Mouse (Mus musculus): ENCODE measurements around the gene Lefty2.
"Not testable (repeated sequence)": the region's sequence is repeated elsewhere in the genome, so short reads cannot be mapped to it uniquely, and the experiment has no call there.

Lefty2 gene

DNA sequence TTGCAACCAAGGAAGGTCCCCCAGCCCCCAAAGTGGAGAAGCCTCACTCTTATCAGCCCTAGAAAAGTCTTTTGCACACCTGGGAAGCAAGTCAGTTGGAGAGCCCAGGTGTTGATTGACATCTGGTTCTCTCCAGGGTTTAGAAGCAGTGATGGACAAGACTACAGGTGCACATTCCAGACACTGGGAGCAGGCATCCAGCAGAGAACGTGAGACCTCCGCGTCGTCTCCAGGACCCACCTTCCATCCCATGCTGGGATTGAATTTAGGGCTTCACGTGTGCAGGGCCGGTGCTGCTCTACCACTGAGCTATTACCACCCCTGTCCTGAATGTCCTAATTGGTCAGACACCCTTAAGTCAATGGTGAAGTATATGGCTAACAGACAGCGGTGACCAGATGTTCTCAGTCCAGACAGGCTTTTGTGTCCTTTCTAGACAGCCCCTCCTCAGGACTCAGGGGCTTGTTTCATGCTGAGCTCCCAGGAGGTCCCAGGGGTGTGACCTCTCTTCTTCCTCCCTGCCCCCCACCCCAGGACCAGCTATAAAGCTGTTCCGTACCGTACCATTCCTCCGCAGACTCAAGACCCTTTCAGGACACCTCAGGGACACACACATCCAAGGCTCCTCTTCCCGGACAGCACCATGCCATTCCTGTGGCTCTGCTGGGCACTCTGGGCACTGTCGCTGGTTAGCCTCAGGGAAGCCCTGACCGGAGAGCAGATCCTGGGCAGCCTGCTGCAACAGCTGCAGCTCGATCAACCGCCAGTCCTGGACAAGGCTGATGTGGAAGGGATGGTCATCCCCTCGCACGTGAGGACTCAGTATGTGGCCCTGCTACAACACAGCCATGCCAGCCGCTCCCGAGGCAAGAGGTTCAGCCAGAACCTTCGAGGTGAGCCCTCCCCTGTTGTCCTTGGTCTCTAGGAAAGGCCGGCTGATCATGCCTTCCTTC is 41.8 kb downstream of the Lefty2 start, which contains the start of gene Lefty1:
Gene Lefty1 (plus strand): TSS at position 556 of the 953 bp plus-strand sequence.
- DNase-seq (ENCODE audit: low spot score) = no peak

DNA sequence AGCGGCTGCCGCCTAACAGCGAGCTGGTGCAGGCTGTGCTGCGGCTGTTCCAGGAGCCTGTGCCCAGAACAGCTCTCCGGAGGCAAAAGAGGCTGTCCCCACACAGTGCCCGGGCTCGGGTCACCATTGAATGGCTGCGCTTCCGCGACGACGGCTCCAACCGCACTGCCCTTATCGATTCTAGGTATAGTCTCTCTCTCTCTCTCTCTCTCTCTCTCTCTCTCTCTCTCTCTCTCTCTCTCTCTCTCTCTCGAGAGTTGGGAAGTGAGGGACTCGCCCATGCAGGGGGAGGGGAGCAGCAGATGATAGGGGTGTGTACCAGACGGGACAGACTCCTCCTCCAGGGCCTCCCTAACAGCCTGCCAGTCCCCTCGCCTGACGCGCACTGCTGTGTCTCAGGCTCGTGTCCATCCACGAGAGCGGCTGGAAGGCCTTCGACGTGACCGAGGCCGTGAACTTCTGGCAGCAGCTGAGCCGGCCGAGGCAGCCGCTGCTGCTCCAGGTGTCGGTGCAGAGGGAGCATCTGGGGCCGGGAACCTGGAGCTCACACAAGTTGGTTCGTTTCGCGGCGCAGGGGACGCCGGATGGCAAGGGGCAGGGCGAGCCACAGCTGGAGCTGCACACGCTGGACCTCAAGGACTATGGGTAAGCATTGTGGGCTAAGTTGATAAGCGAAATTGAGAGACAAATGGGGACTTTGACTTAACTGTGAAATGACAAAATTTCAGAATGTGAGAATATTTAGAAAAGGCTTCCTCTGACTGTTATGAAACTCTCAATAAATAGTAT is 43.9 kb downstream of the Lefty2 start:
- not testable (repeated sequence) for DNase-seq (ENCODE audit: low spot score)

DNA sequence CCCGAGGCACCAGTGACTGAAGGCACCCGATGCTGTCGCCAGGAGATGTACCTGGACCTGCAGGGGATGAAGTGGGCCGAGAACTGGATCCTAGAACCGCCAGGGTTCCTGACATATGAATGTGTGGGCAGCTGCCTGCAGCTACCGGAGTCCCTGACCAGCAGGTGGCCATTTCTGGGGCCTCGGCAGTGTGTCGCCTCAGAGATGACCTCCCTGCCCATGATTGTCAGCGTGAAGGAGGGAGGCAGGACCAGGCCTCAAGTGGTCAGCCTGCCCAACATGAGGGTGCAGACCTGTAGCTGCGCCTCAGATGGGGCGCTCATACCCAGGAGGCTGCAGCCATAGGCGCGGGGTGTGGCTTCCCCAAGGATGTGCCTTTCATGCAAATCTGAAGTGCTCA is 44.7 kb downstream of the Lefty2 start:
- DNase-seq (ENCODE audit: low spot score) = not testable (repeated sequence)

DNA sequence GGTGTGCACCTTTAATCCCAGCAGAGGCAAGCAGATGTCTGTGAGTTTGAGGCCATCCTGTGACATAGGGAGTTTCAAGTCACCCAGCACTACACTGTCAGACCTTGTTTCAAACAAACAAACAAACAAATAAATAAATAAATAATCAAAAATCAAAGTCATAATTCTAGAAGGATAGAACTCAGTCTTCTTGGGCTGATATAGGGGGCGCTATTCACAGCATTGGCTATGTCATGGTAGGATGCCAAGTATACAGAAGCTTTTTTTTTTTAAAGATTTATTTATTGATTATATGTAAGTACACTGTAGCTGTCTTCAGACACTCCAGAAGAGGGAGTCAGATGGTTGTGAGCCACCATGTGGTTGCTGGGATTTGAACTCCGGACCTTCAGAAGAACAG is 45.9 kb downstream of the Lefty2 start:
- not testable (repeated sequence) for DNase-seq (ENCODE audit: low spot score)

DNA sequence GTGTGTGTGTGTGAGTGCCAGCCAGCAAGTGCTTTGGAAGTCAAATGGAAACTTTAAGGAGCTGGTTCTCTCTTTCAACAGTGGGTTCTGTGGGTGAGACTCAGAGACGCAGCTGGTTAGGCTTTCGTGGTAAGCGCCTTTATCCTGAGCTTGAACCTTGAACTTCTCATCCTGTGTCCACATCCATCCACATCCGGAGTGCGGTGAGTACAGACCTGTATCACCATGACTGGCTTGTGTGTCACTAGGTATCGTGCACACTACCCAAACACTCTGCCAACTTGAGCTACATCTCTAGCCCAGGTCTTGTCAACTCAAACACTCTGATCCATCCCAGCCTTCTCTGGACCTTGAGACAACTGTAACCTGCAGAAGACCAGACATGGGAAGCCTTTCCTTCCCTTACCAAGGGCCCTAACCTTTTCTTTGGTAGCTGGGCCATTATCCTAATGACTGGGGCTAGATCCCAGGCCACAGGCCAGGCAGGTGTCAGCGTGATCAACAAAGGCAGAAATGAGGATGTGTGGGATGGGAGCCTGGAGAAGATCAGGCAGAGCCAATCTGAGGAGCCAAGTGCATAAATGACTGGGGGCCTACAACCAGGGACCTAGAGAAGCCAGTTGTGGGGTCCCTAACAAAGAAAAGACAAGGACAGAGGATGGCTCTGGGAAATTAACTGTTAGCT is 48.0 kb downstream of the Lefty2 start:
- DNase-seq (ENCODE audit: low spot score) = no peak

DNA sequence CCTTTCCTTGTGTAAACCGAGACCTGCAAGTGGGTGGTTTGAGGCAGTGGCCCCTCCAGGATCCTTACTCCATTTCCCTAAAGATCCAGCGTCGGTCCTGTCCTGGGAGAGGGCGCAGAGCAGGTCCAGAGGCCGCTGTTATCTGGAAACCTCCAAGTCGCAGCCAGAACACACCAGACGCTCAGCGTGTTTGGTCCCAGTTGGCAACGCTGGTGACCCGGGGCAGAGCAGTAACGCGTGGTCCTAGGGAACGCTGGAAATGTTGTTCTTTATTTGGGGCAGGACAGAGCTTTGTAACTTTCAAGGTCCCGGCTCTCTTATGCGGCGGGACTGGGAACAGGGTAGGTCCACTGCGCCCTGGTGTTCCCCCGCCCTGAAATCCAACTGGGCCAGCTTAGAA is 48.8 kb downstream of the Lefty2 start:
- DNase-seq (ENCODE audit: low spot score) = no peak

DNA sequence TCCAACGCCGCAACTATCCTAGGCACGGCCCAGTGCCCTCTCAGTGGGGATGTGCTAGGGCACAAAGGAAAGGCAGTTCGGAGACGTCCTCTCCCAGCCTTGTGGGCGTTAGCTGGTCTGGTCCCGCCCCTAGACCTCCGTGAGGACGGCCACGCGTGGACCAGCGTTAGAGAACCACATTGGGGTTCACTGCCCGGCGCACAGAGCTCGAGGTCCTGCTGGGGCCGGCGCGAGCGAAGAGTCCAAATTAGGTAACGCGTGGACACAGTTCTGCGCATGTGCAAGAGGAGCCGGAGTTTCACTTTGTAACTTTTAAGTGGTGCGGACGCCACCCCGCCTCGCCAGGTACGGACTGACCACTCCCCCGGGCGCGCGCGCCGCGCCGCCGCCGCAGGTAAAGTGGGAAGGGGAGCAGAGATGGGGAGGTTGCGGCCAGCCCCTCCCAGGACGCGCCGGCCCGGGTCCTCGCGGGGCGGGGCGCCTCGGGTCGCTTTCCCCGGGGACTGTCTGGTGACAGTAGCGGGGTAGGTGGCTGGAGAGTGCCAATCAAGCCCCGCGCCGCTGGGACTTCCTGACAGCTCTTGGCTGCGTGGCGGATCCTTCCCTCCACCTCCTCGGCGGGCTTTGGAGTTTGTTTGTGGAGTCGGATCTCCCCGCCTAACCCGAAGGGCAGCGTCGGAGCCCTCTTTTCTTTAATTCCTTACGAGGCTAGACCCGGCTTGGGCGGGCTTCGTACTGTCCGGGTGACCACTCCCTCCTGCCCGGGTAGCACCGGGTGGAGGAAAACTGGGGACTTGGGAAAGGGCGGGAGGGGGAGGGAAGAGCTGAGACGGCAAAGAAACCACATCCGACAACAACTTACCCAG is 49.5 kb downstream of the Lefty2 start, which contains the start of gene Tmem63a:
Gene Tmem63a (plus strand): TSS at position 179 of the 866 bp plus-strand sequence.
- DNase-seq (ENCODE audit: low spot score) = peak; percentile 36

DNA sequence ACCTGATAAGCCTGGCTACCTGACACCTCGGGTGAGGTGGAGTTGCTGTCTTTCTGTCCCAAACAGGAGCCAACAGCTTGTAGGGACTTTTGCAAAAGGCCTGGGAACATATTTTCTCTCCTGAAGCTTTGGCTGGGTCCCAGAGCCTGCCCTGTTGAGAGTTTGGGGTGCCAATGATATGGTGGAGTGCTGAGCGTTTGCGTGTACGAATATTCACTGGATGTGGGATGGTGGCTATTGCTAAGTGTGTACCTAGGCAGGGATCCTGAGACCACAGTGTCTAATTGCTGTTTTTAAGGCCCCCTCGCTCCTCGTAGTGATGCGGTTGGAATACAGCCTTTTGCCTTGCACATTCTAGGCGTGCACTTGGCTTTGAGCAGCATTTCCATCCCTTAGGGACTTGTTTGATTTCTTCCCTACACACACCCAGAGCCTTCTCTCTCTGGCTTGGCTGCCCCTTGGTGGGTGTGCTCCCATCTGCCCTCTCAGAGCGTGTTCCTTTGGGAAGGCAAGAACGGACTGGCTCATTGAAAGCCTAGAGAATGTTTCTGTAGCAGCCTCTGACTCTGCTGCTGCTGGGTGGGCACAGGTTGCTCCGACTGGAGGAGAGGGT is 50.2 kb downstream of the Lefty2 start:
- no peak for DNase-seq (ENCODE audit: low spot score)

DNA sequence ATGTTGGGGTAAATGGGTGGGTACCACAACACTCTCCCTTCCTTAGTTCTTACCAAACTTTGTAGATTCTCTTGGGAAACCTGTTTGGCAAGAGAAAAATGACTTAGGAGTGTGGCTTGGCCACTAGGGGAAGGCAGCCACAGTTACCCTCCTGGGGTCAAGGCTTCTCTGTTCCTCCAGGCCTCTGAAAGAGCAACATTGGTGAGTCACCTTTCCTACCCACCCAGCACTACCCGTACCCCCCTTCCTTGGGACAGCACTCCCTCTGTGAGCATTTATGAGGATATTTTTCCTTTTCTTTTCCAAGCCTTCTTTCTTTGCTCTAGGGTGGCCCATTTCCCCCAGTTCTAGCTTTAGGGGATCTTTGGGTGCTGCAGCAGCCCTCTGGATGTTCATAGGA is 51.0 kb downstream of the Lefty2 start:
- DNase-seq (ENCODE audit: low spot score) = no peak

DNA sequence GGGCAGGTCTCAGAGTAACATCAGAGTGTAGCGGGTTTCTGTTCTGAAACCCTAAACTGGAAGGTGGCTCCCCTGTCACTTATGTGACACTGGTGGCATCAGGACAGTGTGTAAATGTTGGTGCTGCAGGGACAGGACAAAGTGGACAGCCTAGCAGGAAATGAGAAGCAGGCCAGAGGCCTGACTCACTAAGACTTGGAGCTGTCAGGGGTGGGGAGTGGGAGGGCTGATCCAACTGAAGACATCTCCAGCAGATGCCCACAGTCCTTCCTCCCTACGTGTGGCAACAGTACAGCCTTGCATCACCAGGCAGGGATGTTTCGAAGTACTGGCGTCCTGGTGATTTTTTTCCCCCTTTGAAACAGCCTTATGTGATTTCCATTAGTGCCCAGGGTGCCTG is 51.6 kb downstream of the Lefty2 start:
- no peak for DNase-seq (ENCODE audit: low spot score)

DNA sequence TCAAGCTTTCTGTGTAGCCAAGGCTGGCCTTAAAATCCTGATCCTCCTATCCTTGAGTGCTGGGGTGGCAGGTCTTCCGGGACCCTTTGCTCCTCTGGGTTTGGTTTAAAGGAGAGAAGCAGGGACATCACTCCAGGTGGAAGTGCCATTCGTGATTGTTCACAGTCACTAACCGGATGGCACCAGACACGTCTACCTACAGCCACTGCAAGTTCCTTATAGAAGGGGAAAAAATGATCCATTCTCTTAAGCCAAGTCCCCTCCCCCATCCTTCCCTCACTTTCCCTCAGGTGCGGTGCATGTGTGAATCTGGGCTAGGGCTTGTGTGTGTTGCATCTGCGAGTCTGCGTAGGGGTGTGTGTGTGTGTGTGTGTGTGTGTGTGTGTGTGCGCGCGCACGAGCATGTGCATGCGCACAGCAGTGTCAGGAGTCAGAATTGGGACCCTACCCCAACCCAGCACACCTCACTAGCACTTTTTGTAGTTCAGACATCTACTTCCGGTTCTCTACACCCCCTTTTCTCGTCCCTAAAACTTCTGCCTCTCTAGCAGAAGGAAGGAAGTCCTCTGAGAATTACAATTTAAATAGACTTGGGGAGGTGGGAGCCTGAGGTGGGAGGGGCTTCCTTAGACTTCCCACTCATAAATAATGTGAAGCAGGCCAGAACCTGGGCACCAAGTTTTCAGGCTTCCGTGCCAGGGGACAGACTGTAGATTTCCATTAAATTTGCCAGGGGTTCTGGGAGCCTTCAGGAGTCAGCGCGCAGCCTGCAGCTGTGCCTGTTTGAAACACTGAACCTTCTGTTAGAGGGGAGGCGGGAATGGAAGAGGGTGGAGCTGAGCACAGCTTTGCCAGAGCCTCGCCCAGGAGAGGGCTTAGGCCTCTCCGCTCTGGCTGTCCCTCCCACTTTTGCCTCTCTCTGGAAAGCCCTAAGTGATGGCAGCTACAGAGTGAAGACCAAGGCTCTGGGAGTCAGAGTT is 52.4 kb downstream of the Lefty2 start:
- DNase-seq (ENCODE audit: low spot score) = no peak

DNA sequence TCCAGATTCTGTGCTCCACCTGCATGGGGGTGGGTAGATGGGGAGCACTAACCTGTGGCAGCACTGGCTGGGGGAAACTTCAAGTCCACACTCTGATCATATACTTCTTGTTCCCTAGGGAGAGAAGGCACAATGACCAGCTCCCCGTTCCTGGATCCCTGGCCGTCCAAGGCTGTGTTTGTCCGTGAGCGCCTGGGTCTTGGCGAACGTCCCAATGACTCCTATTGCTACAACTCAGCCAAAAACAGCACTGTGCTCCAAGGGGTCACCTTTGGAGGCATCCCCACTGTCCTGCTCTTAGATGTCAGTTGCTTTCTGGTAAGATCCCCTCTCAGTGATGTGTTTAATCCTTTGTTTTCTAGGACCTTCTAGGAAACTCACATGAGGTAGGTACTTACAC is 53.5 kb downstream of the Lefty2 start:
- DNase-seq (ENCODE audit: low spot score) = no peak
